Mouse (Mus musculus) embryonic facial prominence, embryonic 11.5 days (tissue): ENCODE results near the gene Snrpc. TPM values are rescaled to one million over a fixed set of nuclear protein-coding genes. Genes with fewer than 3 reads are reported as not detected.

Experiments used
- ATAC-seq: fragments of 200-750 bp; cut with Nextera tagmentation; replicated peaks from 2 replicates; pipeline ENCODE4 v1.8.0; 2017; ENCODE audit warnings: low read depth; ENCODE audit not compliant: insufficient number of reproducible peaks, low FRiP score, low TSS enrichment
- DNase-seq: peaks from one replicate; pipeline ENCODE4 v3.0.0-alpha.2; 2015; ENCODE audit warnings: low spot score
- H3K27ac ChIP-seq: fragments of 300-500 bp; sonication (generic); replicated peaks from 2 replicates; pipeline ENCODE4 v1.5.1; 2014; ENCODE audit warnings: mild to moderate bottlenecking, low read depth, low read length, control low read depth
- H3K27me3 ChIP-seq: fragments of 300-500 bp; sonication (generic); 2 replicates; pipeline ENCODE4 v1.6.1; 2014; ENCODE audit warnings: mild to moderate bottlenecking, low read length, moderate library complexity, mixed read lengths; ENCODE audit not compliant: control insufficient read depth, insufficient read depth
- H3K36me3 ChIP-seq: fragments of 300-500 bp; sonication (generic); replicated peaks from 2 replicates; pipeline ENCODE4 v1.6.1; 2014; ENCODE audit warnings: low read depth, mild to moderate bottlenecking, low read length, moderate library complexity, mixed read lengths; ENCODE audit not compliant: control insufficient read depth, insufficient read depth
- H3K4me1 ChIP-seq: fragments of 300-500 bp; sonication (generic); 2 replicates; pipeline ENCODE4 v1.6.1; 2014; ENCODE audit warnings: low read length, mixed read lengths; ENCODE audit not compliant: control insufficient read depth, insufficient read depth
- H3K4me2 ChIP-seq: fragments of 300-500 bp; sonication (generic); 2 replicates; pipeline ENCODE4 v1.6.1; 2014; ENCODE audit warnings: low read depth, mild to moderate bottlenecking, control low read depth, low read length, moderate library complexity
- H3K4me3 ChIP-seq: fragments of 300-500 bp; sonication (generic); 2 replicates; pipeline ENCODE4 v1.5.1; 2014; ENCODE audit warnings: low read depth, low read length, control low read depth
- H3K9ac ChIP-seq: fragments of 300-500 bp; sonication (generic); replicated peaks from 2 replicates; pipeline ENCODE4 v1.6.1; 2014; ENCODE audit warnings: mild to moderate bottlenecking, control low read depth, low read length
- H3K9me3 ChIP-seq: fragments of 300-500 bp; sonication (generic); replicated peaks from 2 replicates; pipeline ENCODE4 v1.6.1; 2016; ENCODE audit warnings: mild to moderate bottlenecking, low read length, inconsistent platforms, mixed read lengths; ENCODE audit not compliant: control insufficient read depth
- WGBS: fragments of 180-500 bp; shearing (Covaris S2); extraction: QIAGEN DNeasy Blood & Tissue Kit; methylation state at CpG from one replicate; pipeline ENCODE4 v1.1.7; 2014; 5-methylcytosine and 5-hydroxymethylcytosine counted together
- polyA plus RNA-seq: library from polyadenylated mRNA; unstranded; fragments of >200 nt; fragmentation: Nextera tagmentation; extraction: Ambion mirVana; gene quantifications from 2 replicates; pipeline ENCODE4 v1.2.1, GENCODE M21; 2014

Snrpc gene
- polyA plus RNA-seq, 1 experiment from 2014 or later: 368 TPM

DNA sequence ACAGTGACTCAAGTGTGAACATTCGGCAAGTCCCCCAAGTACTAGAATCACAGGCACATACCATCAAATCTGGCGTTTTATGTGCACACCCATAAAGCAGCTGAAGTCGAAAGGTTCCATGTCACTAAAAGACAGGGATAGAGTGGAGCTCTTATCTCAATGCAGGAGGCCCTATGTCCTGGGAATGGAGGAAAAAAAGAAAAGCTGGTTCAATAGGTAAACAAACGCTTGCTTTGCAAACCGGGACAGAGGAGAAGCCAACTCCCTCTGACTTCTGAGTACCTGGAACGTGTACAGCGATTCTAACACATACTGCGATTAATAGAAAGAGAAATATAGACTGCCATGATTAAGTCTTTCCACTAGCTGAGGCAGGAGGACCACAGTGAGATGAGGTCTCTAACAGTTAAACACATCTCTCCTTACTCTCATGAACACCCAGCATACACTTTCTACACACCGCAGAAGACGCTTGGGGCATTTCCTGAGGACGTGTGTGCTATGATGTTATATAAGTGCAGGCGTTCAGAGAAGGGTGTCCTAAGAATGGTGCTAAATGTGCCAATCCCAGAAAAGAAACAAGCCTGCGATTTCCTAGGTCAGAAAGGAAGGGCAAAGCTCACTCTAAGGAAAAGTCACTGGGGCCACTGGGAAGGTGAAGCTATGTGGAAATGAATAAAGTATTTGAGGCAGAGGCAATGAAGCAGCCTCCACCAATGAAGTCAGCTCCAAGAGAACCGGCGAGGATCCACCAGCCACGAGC is 27.2 kb upstream of the Snrpc start:
- DNase-seq (no peak), ATAC-seq (no peak)
- Histone ChIP-seq H3K9ac (no peak overlapping the region), H3K4me2 (no peak overlapping the region), H3K9me3 (no peaks in the 10 kb centered on the region), H3K27ac (no peak overlapping the region), H3K4me1 (no peaks in the 10 kb centered on the region), H3K36me3 (no peaks in the 10 kb centered on the region), H3K4me3 (no peak overlapping the region), H3K27me3 (no peaks in the 10 kb centered on the region)
- 89% methylated on average over 16 of the region's 16 CpGs for WGBS

DNA sequence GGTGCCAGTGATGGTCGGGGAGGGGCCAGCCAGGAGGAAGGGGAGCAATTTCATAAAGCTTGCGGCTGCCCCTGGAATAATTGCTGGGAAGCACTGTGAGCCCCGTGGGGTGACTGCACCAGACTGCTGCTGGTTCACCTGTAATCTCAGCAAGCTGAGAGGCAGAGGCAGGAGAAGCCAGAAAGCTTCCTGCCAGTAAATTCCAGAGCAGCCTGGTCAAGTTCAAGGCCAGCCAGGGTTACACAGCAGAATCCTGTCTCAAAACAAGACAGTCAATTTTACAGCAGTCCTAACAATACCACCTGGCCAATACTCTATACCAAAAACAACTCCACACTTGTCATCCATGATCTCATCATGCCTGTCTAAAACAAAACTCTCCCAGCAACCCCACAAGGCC is 26.0 kb upstream of the Snrpc start:
- Histone ChIP-seq H3K4me3 (no peak overlapping the region), H3K9ac (no peak overlapping the region), H3K27me3 (no peaks in the 10 kb centered on the region), H3K9me3 (no peaks in the 10 kb centered on the region), H3K4me2 (no peak overlapping the region), H3K4me1 (no peaks in the 10 kb centered on the region), H3K36me3 (no peaks in the 10 kb centered on the region), H3K27ac (no peak overlapping the region)
- DNase-seq (no peak), ATAC-seq (no peak)
- 72% methylated on average over 3 of the region's 3 CpGs for WGBS

DNA sequence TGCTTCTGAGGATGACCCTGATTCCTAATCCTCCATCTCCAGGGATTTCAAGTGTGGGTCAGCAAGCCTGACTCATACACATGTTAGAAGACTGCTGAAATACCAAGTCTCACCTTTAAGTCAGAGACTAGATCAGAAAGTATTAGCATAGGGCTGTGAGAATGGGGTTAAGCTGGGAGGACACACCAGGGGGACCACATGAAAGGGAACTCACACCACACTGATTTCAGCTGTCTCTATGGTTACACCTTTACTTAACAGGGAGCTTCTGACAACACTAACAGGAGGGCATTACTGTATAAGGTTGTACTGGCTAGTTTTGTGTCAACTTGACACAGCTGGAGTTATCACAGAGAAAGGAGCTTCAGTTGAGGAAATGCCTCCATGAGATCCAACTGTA is 23.3 kb upstream of the Snrpc start:
- H3K4me3 ChIP-seq: no peak overlapping the region
- DNase-seq: no peak
- ATAC-seq: no peak
- no peak overlapping the region for H3K4me2 ChIP-seq
- H3K9me3 ChIP-seq: no peaks in the 10 kb centered on the region
- H3K9ac ChIP-seq: no peak overlapping the region
- no peaks in the 10 kb centered on the region for H3K4me1 ChIP-seq
- no peaks in the 10 kb centered on the region for H3K27me3 ChIP-seq
- no peak overlapping the region for H3K27ac ChIP-seq
- H3K36me3 ChIP-seq: no peaks in the 10 kb centered on the region

DNA sequence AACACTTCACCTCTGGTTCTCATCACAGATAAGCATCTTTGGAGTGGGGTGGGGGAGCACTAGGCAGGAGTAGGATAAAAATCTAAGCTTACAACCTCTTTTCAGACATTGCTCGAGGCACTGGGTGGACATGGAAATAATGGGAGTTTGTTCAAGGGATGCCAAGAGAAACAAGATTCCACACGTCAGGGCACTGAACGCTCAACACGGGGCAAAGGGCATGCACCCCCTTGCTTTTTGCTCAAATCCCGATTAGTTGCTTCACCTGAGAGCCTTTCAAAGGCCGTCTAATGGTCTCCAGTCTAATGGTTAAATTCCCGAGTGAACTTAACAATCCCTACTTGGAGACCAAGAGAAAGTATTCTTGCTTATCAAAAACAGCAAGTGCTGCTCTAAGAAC is 18.9 kb upstream of the Snrpc start:
- WGBS: 9% methylated on average over 7 of the region's 7 CpGs
- peak overlapping the region; percentile 85 for H3K4me2 ChIP-seq
- H3K9ac ChIP-seq: peak overlapping the region; percentile 93
- H3K4me1 ChIP-seq: no peaks in the 10 kb centered on the region
- no peaks in the 10 kb centered on the region for H3K9me3 ChIP-seq
- H3K27me3 ChIP-seq: no peaks in the 10 kb centered on the region
- H3K27ac ChIP-seq: no peak overlapping the region
- H3K4me3 ChIP-seq: peak overlapping the region; percentile 97
- no peak for DNase-seq
- H3K36me3 ChIP-seq: no peaks in the 10 kb centered on the region
- ATAC-seq: no peak

DNA sequence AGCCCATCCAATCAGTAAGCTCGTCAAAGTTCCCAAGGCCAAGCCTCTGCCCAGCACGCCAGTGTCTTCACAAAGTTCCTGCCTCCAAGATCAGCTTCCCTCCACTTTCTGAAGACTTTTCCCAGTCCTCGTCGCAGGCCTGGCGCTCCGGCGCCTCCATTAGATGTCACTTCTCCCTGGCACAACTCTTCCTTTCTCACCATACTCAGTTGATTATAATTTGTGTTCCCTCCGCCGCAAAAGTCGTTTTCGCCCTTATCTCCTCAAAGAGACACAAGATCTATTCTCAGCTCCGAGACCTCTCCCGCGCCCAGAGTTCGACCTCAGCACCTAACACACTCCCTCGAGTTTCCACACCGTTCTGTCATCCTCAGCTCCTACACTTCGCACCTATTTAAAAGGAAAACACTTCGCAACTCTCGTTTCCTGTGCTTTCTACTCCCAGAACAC is 18.4 kb upstream of the Snrpc start:
- DNase-seq (peak; percentile 19), ATAC-seq (no peak)
- Histone ChIP-seq H3K36me3 (no peaks in the 10 kb centered on the region), H3K4me3 (peak overlapping the region; percentile 97), H3K27me3 (no peaks in the 10 kb centered on the region), H3K4me1 (no peaks in the 10 kb centered on the region), H3K9ac (peak overlapping the region; percentile 93), H3K4me2 (peak overlapping the region; percentile 85), H3K27ac (peak overlapping the region; percentile 59), H3K9me3 (no peaks in the 10 kb centered on the region)
- WGBS: under 1% methylated on average over 20 of the region's 20 CpGs

DNA sequence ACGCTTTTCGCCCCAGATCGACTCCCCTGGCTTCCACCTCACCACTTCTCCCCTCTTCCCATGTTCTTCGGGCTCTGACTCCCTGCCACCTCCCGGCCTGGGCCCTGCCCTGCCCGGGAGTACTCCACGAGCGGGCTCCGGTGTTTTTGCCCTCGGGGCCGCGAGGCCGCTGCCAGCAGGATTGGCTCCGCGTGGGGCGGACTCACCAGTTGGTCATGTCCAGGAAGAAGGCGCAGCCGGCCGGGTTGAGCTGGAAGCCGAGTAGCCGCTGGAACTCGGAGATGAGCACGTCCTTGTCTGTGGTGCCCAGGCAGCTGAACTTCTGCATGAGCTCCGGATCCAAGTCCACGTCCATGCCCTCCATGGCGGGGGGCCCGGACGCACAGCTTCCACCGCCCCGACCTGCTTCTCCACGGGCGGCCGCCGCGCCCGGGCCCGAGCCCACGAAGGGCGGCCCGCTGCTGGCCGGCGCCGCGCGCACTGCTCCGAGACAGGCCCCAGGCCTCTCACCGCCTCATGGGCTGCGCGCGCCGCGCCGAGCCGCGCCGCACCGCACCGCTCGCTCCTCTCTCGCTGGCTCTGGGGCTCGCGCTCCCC is 17.9 kb upstream of the Snrpc start:
- WGBS: 0% methylated on average over 55 of the region's 62 CpGs
- H3K36me3 ChIP-seq: no peaks in the 10 kb centered on the region
- H3K9me3 ChIP-seq: no peaks in the 10 kb centered on the region
- peak overlapping the region; percentile 97 for H3K4me3 ChIP-seq
- DNase-seq (no peak), ATAC-seq (peak; percentile 80)
- H3K9ac ChIP-seq: peak overlapping the region; percentile 93
- H3K27ac ChIP-seq: peak overlapping the region; percentile 59
- no peaks in the 10 kb centered on the region for H3K27me3 ChIP-seq
- peak overlapping the region; percentile 85 for H3K4me2 ChIP-seq
- no peaks in the 10 kb centered on the region for H3K4me1 ChIP-seq

DNA sequence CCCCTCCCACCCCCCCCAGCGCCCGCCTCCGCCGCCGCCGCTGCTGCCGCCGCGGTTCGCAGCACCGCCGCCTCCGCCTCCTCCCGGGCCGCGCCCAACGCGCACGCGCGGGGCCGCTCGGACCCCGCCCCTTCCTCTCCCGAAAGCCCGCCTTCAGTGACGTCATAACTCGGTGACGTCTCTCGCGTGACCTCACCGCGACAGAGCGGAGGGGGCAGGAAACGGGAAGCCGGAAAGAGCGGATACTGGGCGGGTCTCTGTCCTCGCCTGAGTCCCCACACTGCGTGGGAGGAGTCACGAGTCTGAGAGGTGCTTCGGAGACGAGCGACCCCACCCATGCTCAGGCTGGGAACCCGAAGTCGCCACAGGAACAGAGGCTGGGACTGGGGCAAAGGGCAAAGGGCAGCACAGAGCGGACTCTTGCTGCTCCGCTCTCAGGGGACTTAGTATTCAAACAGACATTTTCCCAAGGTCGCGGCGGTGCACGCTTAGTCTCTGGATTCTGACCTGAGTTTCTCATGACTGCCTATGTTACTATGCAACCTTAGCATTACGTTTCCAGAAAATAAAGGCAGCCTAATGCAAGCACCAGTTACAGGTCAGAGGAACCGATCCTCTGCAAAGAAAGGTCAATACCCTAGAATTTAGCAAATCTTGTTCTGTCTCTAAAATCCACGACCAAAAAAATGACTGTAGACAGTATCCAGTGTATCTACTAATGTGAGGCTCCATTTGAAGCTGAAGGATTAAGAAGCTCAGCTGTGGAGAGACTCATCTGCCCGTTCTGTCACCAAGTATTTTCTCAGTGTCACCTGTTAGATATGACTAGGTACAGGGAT is 17.2 kb upstream of the Snrpc start, which contains the start of gene D17Wsu92e:
D17Wsu92e (minus strand) TSS at position 81 of the 839 bp plus-strand sequence.
- ATAC-seq (peak; percentile 94), DNase-seq (peak; percentile 98)
- Histone ChIP-seq H3K4me2 (peak within 1 kb of the TSS; percentile 85), H3K4me1 (no peaks in the 10 kb centered on the region), H3K27me3 (no peaks in the 10 kb centered on the region), H3K27ac (peak within 1 kb of the TSS; percentile 59), H3K4me3 (peak within 1 kb of the TSS; percentile 97), H3K36me3 (no peaks in the 10 kb centered on the region), H3K9me3 (no peaks in the 10 kb centered on the region), H3K9ac (peak within 1 kb of the TSS; percentile 93)
- 3% methylated on average over 29 of the region's 56 CpGs for WGBS
